Mouse (Mus musculus) lung, postnatal 36 days (tissue): Measurements from ENCODE around the gene Gtf3c1.

Source experiments
- DNase-seq: peaks from one replicate; pipeline ENCODE4 v3.0.0; 2022; ENCODE audit warnings: mixed read lengths

Gene Gtf3c1

DNA sequence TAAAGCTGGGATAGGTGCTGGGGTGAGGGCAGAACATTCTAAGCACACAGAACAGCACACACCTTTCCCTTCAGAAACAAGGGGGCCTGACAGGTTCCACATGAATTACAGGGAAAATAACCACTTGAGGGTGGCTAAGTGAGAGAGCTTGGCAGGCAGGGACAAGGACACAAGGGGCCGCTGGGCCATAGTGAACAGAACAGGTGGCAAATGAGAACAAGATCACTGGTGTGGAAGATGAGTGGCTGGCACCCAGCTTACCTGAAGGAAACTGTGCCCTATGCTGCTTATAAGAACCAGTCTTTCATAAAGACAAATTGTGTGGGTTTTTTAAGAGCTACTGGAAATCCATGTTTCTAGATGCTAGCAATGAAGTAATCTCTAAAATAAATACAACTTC lies 4.8 kb downstream of the Gtf3c1 start:
- DNase-seq: no peak

GRCm38 (mm10) chr7:125694056-125694455 lies 13.5 kb downstream of the Gtf3c1 start:
- no peak for DNase-seq

DNA sequence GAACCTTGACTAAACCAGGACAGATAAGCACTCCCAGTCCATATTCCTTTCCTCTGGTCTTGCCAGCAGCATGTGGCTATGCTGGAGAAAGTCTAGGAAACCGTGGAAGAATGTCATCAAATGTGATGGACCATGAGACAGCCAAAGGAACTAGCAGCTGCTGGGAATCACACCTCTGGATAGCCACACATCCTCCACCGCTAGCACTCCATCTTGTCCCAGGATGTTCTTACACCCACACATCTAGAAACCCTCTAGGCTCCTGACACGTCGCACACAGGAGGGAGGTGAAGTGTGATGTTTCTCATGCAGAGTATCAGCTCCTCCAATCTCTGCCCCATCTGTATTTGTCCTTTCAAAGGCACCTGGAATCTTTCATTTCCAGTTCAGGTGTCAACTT lies 17.1 kb downstream of the Gtf3c1 start:
- no peak for DNase-seq

DNA sequence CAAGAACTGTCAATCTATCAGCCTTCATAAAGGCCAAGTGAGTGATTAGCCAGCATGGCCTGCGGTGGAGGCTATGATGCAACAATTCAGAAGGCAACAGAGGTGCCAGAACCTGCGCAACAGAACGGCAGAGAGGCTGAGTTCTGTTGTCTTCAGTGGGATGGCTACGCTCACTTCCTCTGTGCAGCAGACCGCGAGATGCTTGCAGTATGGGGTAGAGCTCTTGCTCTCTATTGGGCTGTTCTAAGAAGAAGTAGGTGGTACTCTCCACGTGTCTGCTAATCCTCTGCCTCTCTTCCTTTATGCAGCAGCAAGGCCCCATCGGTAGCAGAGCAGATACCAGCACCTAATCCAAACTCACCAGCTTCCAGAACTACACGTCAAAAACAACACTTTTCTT lies 27.6 kb downstream of the Gtf3c1 start:
- DNase-seq: no peak

DNA sequence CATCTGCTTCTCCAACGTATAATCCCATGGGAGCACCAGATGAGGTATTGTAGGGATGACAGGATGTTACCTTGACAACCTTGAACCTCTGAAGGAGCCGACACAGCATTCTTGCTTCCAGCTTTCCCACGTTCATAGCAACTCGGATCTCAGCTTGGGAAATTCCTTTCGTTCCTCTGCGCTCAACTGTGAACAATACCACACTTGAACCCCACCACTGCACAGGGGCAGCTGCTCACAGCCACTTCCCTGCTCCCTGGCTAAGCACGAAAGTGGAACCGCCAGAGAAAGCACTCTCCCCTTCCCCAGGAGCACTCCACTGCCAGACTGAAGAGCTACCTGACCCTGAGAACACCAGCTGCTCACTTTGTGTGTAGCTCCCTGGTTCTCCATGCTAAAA lies 28.8 kb downstream of the Gtf3c1 start:
- DNase-seq: peak; percentile 7

- DNase-seq: peak; percentile 73
Measured at GRCm38 (mm10) chr7:125674916-125675315, 32.7 kb downstream of the Gtf3c1 start.

DNA sequence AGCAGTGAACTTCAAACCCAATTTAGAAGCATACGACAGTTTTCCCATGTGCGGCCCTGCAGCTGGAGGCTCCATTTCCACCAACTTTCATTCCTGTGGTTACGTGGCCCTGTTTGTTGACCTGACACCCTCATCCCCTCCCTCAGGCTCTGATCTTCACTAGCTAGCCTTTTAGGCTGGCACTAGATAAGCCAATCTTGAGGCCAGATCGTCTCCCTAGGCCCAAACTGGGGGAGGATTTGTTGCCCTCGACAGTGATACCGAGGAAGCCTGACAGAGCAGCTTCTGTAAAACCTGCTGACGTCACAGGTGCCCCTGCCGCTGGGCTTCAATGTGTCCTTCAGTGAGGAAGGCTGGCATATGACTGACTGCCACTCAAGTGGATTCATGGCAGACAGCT lies 36.2 kb downstream of the Gtf3c1 start:
- DNase-seq: no peak

DNA sequence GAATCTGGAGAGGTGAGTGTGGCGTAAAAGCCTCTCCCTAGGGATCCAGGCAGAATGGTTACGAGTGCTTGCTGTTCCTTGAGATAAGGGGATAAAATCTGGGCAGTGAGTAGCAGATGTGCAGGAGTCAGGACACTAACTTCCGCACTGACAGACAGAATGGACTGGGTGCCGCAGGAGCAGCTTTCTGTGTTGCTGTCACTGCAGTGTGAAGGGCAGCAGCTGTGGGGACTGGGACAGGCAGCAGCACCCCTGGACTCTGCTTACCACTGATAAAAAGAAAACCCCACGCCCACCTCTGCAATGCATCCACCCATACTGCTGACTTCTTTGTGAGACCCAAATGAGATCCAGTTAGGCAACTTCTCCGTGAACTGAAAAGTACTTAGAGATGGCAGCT lies 36.7 kb downstream of the Gtf3c1 start:
- no peak for DNase-seq

GRCm38 (mm10) chr7:125663654-125664053 lies 43.9 kb downstream of the Gtf3c1 start:
- no peak for DNase-seq

GRCm38 (mm10) chr7:125657511-125657910 lies 50.1 kb downstream of the Gtf3c1 start:
- no peak for DNase-seq

GRCm38 (mm10) chr7:125649013-125649412 lies 58.6 kb downstream of the Gtf3c1 start:
- no peak for DNase-seq

GRCm38 (mm10) chr7:125645413-125645812 lies 62.2 kb downstream of the Gtf3c1 start:
- no peak for DNase-seq

GRCm38 (mm10) chr7:125643880-125644279 lies 63.7 kb downstream of the Gtf3c1 start:
- DNase-seq: peak; percentile 10

- DNase-seq: peak; percentile 55
Measured at GRCm38 (mm10) chr7:125638870-125639386, 68.7 kb downstream of the Gtf3c1 start.

DNA sequence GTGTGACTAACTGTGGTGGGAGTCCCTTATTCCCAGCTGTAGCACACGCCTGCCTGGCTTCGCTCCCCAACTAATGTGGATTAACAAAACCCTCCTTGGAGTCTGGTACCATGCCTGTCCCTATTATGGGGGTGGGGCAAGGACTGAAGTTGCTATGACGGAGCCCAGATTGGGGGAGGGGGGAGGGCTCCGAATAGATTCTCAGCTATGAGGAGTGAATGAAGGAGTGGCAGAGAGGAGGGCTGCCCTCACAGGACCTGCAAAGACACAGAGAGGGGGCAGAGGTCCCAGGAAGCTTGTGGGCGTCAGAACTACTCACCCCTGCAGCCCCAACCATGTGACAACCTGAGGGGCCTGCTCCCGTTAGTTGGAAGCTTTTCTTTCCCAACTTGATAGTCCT lies 69.2 kb downstream of the Gtf3c1 start:
- DNase-seq: no peak

DNA sequence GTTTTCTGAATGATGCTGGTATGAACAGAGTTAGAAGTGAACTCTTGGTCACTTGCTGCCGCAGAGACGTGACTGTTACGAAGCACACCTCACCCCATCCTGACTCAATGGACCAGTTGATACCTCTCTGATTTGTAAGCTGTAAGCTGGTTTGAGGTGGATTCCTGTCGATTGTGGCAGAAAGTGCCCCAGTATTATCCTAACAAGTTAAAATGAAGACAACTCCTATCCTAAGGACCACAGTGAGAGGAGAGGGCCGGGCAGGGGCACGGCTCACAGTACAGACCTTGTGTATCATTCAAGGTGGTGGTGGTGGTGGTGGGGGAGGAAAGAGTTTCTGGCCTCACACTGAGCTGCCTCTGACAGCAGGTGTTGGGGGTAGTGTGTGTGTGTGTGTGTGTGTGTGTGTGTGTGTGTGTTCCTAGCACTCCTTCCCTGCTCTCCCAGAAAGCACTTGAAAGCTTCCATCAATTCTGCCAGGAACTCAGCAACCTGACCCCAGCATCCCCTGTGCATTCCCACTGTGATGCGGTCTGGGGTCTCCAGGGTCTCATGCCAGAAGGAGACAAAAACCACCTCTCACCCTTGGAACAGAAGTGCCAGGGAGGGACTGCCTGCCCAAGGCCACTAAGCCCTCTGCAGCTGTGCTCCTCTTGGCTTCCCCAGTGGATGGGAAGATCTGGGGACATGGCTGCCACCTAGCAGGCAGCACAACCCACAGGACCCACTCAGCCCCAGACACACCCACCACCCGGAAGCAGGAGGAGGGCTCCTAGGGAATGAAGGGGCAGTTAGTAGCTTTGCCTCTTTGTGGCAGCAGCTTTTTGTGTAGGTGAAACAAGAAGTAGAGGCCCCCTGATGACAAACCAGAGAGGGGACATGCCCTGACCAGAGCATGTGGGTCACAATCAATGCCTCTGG lies 70.1 kb downstream of the Gtf3c1 start:
- no peak for DNase-seq

GRCm38 (mm10) chr7:125630989-125631388 lies 76.6 kb downstream of the Gtf3c1 start:
- DNase-seq: no peak

DNA sequence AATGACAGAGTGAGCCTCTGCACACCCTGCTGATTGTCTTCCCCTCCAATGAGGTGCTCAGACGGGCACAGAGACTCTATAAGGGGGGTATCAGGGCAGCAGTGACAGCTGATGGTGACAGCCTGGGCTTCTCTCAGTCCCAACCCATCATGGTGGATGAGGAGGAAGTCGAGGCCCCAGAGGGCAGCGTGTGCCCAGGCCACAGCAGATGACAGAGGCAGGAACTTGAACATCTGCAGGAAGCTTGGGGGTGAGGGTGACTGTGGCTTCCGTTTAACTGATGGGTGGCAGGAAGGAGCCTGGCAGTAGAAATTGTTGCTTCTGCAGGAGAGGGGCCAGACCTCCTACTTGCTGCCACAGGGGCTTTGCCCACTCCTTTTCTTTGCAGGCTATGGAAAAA lies 77.3 kb downstream of the Gtf3c1 start:
- peak; percentile 44 for DNase-seq

DNA sequence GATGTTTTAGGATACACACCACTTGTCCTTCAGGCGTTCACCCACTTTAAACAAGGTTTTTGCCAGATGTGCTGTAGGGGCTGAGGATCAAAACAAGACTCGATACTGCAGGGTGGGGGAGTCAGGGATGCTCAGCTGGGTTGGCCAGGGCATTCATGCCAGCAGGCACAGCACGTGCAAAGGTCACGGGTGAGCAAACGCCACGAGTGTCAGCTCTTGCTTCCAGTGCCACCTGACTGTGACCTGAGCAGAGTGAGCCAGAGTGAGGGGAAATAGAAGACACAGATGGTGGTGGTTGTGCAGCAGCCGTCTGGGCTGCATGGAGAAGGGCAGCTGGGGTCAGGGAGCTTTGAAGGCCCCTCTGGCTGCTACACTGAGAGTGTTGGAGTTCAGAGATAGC lies 81.8 kb downstream of the Gtf3c1 start:
- no peak for DNase-seq

DNA sequence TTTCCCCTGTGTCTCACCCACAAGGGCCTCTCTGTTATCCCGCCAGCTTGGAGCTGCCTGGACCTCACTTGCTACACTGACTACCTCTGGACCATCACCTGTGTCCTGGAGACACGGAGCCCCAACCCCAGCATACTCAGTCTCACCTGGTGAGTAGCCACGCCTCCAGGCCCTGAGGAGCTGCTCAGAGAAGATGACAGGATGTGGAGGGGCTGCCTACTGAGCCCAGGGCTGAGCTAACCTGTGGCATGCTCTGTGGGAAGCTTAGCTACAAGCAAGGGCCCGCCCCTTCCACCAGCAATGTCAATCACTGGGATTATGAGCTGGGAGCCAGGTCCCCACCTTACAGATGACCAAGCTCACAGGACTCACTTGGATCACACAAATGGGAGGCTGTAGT lies 82.4 kb downstream of the Gtf3c1 start:
- DNase-seq: no peak

DNA sequence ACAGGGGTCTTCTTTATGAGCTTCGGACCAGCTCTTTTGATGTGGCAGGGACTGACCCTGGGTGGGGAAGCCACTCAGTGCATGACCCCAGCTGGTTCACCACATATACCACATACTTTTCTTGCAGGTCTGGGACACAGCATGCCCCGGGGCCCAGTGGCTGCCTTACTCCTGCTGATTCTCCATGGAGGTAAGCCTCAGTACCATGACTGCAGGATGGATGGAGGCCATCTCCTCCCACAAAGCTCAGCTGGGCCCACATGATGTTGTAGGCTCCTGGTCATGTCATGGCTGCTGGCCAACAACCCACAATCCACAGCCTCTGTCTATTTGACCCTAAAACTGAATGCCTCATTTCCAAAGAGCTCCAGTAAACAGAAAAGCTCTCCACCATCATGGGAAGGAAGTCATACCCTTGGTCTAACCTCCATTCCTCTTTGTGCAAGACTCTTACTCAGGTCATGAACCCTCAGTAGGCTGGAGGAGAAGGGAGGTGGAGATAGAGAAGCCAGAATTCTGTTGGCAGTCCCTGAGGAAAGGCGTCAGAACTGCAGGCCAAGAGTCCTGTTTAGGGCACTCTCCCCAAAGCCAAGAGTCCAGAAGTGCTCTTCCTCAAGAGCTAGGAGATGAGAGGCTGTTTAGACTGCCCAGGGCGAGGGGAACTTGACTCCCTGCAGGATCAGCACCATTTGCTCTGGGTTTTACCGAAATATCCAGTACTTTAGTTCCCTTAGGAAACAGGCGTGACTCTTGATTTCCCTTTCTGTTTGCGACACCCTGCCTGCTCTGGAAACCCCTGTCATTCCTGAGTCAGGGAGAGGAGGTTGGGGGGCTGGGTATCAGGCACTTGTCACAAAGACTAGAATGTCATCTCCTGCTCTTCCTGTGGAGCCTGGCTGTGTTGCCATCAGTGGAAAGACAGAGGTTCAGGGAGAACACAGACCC lies 84.6 kb downstream of the Gtf3c1 start:
- peak; percentile 59 for DNase-seq

DNA sequence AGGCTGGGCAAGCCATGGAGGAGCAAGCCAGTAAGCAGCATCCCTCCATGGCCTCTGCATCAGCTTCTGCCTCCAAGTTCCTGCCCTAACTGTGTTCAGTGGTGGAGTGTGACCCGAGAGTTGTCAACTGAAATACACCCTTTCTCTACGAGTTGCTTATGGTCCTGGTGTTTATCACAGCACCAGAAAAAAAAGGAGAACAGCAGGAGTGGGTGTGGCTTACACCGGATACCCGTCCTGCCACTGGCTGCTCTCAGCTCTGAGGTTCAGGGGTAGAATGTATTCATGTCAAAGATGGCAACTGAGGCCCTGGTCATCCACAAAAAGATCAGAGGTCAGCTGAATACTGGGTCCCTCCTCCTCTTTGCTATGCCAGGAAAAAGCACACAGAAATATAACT lies 87.5 kb downstream of the Gtf3c1 start:
- DNase-seq: no peak

GRCm38 (mm10) chr7:125618016-125618415 lies 89.6 kb downstream of the Gtf3c1 start:
- DNase-seq: no peak
